Mouse (Mus musculus) kidney, postnatal 10 days (tissue): ENCODE data around the gene Iffo2.

Experiments
- DNase-seq: peaks from one replicate; pipeline ENCODE4 v3.0.0; 2021; ENCODE audit warnings: mixed read lengths

Iffo2 gene

DNA sequence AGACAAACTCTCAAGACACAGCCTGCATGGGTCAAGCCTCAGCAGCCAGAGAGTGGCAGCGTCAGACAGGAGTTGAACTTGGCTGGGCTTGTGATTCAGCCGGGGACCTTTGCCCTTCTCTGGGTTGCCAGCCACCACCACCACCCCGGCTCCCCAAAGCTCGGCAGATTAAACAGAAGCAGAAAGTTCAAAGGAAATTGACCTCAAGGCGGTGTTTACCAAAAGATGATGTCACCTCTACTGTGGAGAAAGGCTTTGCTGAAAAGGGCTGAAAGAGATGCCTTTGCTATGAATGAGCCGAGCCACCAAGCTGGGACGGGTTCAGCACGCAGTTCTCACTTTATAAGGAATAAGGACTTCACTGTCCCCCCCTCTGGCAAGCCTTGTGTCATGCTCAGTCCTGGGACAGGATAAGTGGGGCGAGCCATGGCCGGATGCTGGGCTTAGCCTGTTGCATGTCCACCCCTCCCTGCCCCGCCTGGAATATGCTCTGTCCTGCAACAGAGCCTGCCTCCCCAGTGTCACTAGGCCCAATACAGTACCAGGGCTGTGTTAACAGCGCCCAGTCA, 4.9 kb downstream of the Iffo2 start:
- peak; percentile 63 for DNase-seq

DNA sequence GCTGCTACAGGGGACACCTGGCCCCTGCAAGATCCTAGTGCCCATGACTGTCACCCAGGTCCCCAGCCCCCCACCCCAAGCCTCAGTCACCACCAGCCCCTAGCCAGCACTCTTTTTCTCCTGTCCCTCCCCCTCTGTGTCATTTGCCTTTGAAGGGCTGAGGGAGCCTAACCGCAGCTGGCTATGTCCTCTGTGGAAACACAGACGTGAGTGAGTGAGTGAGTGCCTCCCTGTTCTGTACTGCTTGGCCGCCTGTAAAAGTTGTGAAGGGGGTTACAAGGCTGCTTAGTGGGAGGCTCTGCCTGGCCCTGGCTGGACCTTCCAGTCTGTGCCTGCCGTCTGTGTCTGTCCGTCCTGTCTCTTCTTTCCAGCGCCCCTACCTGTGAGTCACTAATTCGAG, 5.4 kb downstream of the Iffo2 start:
- DNase-seq: no peak

DNA sequence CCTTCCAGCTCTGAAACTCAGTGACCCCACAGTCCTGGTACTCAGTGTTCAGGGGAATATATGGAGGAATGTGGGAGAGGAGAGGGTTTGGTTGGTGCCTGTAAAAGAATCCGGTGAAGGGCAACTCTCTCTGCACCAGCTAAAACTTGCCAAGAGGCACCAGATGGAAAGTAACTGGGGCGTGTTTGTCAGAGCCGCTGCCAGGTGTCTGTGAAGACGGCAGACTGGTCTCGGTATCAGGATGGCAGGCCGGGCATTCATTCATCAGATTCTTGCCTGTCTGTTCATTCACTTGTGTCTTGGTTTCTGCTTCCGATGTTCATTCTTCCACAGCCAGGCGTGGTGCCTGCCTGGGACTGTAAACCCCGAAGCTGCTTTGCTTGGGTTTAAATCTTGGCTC, 6.4 kb downstream of the Iffo2 start:
- no peak for DNase-seq

DNA sequence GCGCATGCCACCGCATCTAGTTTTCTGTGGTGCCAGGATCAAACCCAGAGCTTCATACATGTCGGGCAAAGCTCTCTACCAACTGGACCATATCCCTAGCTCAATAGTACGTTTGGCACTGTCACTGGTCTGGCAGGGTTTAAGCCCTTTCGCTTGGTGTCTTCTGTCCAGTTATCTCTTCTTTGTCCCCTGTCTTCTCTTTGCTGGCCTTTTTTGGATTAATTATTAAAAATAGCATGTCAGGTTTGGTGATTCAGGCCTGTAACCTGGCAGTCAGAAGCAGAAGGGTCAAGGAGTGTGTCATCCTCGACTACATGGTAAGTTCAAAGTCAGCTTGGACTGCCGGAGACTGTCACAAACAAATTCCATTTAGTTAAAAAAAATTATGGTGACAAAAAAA, 10.4 kb downstream of the Iffo2 start:
- no peak for DNase-seq

DNA sequence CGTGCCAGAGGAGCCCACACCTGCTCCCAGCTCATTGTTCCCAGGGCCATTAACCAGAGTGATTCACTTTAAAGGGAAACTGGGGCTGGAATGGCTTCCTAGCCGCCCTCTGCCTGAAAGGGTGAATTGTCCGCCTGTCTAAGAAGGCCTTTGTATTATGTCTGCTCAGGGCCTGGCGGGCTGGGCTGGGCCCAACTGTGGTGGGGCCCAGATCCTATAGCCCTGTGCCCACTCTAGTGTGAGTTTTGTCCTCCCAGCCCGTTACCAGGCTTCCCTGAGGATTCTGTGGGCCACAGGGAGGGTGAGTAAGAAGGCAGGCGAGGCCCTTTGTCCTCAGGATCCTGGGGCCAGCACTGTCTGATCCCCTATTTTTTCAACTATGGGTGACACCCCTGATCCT, 15.4 kb downstream of the Iffo2 start:
- DNase-seq: no peak

DNA sequence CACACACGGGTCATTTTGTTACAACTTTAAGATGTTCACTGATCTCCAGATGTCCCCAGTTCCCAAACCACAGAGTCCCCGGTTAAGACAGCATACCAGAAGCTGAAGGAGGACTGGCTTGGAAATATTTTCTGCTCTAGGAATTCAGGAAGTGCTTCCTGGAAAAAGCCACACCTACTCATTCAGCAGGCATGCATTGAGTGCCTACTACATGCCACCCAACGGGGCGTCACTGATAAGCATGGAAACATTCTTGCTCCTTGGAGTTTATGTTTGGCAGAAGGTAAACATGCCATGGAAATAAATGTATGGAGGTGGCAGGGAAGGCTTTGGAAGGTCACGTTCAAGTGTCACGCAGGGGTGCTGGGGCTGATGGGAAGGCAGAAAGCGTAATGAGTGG, 19.1 kb downstream of the Iffo2 start:
- DNase-seq: no peak

DNA sequence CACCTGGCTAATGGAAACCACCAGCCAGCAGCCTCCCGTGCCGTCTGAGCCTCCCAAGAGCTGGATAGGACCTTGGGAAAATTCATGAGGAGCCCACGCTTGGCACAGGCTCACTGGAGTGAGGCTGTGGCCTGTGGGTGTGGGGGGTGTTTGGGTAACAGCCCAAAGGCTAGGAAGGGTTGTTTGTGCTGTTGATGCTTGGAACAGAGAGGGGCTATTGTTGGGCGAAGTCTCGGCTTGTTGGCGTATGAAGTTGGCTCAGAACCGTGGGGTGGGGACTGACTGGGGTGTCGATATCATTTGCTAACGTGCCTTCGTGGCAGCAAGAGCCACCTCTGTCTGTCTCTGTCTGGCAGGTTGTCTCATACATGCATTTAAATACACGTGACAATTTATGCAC, 24.9 kb downstream of the Iffo2 start:
- DNase-seq: no peak

DNA sequence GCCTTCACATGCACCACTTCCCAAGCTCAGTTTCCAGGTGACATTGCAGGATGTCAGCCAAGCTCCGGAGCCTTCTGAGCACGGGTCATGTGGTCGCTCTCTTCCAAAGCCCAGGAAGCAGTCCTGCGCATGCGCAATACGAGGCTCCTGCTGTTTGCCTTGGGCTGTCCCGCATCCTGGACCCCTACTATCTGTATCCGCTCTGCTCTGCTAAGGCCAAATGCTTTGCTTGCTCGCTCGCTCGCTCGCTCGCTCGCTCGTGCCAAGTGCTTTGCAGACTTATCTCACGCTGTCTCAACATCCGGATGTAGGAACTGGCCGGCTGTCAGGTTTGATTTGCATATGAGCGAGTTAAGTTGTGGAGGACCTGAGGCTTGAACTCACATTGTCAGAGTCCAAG, 25.6 kb downstream of the Iffo2 start:
- DNase-seq: peak; percentile 48

DNA sequence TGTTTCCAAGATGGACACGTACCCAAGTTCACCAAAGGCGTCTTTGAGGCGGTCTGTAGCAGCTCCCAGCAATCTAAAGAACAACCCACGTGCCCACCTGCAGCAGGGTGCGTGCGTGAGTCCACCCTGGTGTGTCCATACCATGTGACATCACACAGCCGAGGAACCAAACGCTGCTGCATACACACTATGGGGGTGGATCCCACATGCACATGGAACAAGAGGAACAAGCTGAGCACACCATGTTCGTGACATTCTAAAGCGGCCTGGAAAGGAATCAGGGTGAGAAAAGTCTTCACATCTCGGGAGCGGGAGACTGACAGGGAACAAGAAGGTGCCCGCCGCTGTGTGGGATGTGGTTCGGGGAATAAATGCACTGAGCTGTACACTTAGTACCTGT, 38.0 kb downstream of the Iffo2 start:
- no peak for DNase-seq

DNA sequence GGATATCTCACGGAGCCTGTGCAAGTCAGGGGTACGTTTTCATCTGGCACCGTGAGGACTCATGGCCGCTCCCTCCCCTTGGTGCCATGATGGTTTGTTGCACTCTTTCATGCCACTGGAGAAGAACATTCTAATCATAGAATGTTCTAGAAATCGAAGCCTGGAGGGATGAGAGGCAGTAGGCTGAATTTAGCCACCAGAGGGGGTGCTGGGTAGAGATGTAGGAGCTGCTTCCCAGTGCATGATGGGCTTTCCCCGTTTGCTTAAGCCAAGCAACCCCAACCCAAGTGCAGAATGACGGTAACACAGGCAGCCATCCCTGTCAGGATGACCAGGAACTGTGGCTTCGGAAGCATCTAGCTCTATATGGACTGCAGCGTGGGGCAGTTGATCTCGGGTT, 40.4 kb downstream of the Iffo2 start:
- DNase-seq: peak; percentile 68

DNA sequence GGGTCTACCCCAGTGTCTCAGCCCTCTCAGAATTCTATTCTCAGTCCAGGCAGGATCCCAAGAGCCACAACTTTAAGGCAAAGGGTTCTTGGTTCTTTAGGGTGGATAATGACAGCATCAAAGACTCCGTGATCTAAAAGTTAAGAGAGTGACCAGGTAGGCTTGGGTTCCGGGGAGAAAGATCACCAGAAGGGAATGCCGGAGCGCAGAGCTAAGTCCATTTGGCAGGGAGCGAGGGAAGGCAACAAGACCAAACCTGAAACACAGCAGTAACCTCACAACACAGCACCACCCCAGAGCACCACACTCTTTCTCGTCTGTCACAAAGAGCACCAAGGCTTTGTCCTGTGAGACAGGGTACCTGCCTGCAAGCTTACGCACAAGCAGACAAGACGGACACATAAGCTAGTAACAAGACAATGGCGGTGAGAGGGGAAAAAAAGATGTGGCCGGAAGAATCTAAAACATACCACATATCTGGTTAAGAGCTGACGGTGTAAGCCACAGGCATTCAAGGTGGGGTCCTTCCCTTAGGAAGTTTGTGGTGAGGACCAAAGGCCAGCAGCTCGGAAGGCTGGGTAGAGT, 42.7 kb downstream of the Iffo2 start:
- no peak for DNase-seq

DNA sequence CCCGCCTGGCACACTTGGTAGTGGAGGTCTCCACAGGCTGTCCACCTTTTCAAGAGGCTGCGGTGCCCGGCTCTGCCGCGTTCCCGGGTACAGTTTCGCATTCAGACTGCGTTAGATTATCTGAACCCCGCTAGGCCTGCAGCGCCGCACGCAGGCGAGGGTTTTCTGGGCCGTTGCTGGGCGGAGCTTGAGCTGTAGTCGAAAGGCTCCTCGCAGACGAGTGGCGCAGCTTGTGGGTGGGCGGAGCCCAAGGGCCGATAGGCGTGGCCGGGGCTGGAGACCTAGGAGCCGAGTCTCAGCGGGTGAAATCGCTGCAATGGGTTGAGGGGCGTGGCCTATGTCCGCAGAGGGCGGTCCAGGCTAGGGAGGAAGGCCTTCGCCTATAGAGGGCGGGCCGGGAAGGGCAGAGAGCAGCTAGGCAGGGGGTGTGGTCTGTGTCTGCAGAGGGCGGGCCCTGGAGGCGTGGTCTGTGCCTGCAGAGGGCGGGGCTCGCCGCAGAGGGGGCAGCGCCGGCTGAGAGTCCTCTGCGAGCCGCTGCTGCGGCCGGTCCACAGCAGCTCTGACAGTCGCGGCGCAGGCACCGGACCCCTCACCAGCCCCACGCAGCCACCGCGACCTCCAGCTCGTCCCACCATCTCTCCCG, 43.9 kb downstream of the Iffo2 start:
- peak; percentile 100 for DNase-seq

DNA sequence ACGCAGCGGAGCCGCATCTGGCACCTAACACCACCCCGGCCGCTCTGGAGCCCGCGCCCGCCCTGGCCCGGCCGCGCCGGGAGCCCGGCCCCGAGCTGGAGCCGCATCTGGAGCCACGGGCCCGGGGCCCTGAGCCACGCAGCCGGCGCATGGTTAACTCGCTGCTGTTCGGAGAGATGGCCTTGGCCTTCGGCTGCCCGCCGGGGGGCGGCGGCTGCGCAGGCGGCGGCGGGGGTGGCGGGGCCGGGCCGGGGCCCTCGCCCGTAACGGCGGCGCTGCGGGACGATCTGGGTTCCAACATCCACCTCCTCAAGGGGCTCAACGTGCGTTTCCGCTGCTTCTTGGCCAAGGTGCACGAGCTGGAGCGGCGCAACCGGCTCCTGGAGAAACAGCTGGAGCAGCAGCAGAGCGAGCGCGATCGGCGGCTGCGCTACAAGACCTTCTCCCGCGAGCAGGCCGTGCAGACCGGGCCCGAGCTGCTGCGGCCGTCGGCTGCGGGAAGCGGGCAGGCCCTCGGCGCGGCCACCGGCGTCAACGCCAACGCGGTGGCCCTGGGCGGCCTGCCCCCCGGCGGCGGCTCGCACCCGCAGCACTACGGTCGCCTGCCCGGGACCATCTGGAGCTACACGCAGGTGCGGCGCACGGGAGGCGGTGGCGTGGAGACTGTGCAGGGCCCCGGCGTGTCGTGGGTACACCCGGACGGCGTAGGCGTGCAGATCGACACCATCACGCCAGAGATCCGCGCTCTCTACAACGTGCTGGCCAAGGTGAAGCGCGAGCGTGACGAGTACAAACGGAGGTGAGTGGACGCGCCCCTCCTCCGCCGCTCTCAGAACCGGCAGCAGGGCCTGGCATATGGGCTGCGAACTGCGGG, 44.7 kb downstream of the Iffo2 start:
- DNase-seq: peak; percentile 64

DNA sequence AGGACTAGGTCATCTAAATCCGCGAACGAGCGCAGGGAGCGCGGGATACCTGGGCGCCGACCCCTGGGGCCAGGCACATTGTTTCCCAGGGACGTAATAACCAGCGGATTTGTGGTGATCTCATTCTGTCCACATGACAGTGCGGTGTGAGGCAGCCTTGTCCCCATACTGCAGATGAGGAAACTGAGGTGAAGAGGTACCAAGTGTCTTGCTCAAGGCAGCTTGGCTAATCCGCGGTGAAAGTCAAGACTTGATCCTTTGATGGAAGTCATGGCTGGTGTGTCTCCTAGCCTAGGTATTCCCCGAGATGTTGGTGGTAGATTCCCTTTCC, 45.3 kb downstream of the Iffo2 start:
- DNase-seq: no peak

DNA sequence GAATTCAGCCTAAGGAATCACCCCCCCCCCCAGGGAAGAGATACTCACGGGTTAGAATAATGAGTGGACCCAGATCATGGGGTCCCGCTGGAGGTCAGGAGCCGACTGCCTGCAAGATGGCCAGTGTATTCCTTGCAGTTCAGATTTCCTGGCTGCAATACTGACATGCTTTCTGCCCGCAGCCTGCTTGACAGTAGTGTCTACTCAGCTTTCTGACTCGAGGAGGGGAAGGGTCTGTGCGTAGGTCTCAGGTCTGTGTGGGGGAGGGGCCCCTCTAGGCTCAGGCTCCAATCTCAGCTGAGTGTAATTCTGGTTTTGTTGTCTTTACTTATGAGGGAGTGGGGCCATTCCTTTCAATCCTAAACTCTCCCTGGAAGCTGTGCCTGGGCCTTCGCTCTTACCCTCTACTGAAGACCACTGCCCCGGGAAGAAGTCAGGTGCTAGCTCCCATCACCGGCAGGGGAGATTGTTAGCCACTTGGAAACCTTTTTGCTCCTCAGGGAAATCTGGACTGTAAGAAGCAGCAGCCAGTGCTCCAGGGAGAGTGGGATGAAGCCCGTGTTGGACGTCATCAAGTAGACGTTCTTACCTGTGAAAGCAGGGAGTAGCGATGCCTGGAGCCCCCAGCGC, 46.0 kb downstream of the Iffo2 start:
- DNase-seq: peak; percentile 47

DNA sequence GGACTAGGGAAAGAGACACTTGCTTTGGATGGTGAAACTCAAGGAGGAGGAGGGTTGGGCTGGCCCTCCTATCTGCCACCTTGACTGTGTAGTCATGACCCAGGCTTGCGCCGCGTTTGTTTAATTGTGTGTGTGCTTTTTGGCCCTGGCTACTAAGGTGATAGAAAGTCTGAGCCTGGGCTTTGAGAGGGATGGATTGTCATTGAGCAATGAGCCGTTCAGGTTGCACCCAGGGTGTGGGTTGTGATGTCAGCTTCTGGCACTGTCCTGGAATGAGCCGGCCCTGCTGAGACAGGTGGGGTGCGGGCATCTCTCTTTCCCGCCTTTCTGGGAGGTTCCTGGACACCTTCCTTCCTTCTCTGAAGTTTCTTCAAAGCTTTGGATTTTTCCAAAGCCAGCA, 46.7 kb downstream of the Iffo2 start:
- DNase-seq: peak; percentile 19

DNA sequence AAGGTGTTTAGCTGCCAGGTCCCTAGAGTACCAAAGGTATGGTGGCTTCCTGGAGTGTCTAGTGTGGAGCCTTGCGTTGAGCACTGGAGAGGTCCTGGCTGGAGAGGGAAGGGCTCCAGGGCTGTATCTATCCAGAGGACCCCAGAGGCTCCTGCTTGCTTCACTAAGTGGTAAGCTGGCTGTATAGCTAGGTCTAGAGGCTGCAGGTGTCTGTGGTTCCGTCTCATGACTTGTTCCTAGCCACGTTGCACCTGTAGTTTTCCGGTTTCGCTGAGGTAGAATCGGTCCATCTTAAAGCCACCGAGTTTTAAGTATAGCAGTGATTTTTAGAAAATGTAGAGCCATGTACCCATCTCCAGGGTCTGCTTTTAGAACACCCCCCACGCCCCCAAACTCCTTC, 48.0 kb downstream of the Iffo2 start:
- DNase-seq: peak; percentile 4

DNA sequence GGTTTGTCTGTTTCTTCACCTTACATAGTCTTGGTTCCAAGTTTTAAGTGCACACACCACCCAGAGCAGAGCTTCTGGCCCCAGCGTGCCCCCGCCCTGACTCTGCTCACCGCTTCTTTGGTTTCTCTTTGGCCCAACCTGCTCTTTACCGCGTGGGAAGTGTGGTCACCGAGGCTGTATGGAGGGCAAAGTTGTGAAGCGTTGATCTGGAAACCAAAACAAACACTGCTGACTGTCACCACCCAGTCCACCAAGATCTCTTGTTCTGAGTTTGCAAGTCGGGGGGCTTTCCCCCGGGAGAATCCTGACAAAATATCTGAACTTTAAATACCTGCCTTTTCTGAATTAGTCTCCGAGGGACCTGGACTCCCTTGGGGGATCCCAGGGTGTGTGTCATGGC, 48.7 kb downstream of the Iffo2 start:
- peak; percentile 47 for DNase-seq

DNA sequence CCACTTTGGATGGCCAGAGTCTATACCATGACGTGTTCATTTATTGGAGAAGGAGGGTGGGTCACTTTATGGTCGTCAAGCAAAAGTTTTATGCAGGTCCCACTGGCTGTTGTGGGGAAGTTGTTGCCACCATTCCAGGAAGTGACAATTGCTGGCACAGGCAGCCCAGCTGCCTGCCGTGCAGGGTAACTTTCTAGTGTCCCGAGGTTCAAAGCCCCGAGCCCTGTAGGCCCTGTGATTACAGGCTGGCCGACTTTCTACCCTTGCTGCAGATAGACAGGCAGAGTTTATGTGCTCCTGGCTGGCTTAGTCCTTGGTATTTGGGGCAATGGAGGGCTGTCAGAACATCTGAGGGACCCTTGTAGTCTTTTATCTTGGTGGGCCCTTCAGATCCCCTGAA, 49.1 kb downstream of the Iffo2 start:
- DNase-seq: peak; percentile 25

DNA sequence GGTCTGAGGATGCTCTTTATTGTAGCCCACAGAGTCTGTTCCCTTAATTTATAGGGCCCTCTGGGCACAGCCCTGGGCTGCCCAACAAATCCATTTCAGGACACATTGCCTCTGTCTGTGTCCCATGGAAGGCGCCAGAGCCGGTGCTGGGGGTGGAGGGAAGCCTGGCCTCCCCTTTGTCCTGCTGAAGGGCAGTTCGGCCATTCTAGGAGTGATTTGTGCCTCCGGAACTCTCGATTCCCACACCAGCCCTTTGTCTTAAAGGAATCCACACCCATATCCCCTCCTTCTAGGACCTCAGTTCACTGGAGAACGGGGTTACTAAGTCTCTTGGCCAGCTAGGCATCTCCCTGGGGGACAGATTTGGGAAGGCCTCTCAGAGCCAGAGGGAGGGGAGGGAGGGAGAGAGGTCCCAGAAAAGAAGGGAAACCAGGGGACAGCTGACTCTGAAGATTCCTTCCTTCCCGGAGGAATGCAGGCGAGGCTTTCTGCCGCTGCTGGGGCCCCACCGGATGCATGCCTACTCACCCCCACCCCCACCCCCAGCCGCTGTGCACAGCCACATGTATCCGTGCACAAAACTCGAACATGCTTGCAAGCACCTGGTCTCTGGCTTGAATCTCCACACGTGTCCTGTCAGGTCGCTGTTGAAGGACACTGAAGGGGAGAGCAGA, 50.5 kb downstream of the Iffo2 start:
- DNase-seq: peak; percentile 83

DNA sequence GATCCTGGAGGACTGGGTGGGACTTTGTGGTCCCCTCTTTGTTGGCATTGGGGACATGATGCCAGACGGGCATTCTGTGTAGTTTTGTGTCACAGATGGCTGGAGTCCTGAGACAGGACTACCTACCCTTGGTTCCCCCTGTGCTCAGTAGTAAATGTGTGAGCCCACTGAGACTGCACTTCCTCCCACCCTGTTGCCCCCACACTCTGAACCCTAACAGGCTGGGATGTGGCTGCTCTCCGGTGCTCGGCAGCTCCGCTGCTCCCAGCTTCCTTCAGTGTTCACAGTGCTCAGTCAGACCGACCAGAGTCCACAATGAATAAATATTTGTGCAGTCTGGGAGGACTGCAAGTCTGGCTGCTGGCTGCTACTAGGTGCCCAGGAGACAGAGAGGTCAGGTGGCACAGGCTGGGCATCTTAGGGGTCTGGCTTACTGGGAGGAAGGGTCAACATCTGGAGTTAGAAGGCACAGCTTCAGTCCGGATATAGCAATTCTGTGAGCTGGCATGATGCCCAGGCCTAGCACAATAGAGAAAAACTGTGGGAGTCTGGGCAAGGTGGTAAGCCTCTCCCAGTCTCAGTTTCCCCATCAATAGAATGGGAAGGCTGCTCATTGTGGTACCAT, 51.2 kb downstream of the Iffo2 start:
- peak; percentile 83 for DNase-seq

DNA sequence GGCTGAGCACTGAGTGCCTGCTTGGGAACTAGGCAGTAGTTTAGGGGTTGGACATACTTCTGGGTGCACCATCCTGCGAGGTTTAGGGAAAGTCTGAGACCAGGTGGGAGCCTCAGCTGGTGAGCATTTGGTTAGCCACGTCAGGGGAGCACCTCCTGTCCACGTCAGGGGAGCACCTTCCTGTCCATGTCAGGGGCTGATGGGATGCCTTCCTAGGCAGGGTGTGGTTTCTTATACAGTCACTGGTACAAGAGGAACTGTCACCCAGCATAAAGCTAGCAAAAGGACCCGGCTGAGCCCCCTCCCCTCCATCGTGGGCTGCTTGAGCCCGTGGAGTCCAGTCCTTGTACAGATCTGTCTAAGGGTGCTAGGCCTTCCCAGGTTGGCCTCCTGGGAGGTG, 52.0 kb downstream of the Iffo2 start:
- DNase-seq: peak; percentile 15
